Mouse (Mus musculus): ENCODE results near the gene Fbxl15. TPM values are rescaled to one million over a fixed set of nuclear protein-coding genes. Genes with fewer than 3 reads are reported as not detected.

The Fbxl15 gene
- polyA plus RNA-seq, 1 experiment from 2014 or later = 27.1 TPM

DNA sequence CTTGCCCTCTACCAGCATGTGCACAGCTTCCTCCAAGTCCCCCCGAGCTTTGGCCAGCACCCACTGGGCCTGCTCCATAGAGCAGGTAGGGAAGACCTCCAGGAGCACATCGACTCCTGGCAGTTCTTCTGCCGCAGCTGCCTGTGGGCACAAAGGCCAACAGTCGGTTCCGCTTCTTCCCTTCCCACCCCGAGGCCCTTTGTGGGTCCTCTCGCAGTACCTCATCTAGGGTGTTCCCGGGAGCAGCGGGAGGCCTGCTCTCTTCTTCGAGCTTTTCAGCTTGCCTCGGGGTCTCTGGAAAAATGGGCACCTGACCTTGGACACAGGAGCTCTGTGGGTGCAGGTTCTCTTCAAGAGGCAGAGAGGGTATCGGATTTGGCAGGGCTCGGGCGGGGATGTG, 3.3 kb downstream of the Fbxl15 start:
- WGBS = 96% methylated on average over 14 of the region's 14 CpGs
- Histone ChIP-seq H3K4me2 (replicated peaks; ENCODE audit: low read depth, low read length) (no peak overlapping the region), H3K4me1 (replicated peaks; ENCODE audit: control insufficient read depth, insufficient read depth, low read length) (peaks cover 12% of the 10 kb centered on the region), H3K27ac (ENCODE audit: low read depth, low read length) (no peak overlapping the region), H3K36me3 (ENCODE audit: control insufficient read depth, insufficient read depth, low read length) (peaks cover 5% of the 10 kb centered on the region; the same call in 1 of the 2 replicates), H3K4me3 (ENCODE audit: low read depth, low read length) (no peak overlapping the region), H3K9me3 (ENCODE audit: control insufficient read depth, low read length) (no peaks in the 10 kb centered on the region), H3K27me3 (ENCODE audit: control insufficient read depth, insufficient read depth, low read length) (no peaks in the 10 kb centered on the region; the same call in 1 of the 2 replicates), H3K9ac (ENCODE audit: low read depth, low read length) (no peak overlapping the region)
- no peak for ATAC-seq (ENCODE audit: low FRiP score)
- no peak for DNase-seq (ENCODE audit: low spot score)

DNA sequence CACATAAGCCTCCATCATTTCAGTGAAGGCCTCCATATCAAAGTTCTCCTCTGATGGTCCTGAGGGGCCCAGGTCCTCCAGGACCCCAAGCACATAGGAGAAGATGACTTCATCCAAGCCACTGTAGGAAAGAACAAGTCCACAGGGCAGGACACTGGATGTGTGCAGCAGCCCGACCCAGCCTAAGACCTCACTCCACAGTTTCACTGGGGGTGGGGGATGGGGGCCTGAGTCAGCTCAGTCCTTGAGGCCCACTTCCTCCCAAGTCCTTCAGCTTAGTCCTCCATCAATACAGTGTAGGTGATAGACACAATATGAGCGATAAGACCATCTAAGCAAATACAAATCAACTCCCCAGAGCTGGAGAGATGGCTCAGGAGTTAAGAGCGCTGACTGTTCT, 4.0 kb downstream of the Fbxl15 start:
- Histone ChIP-seq H3K9me3 (ENCODE audit: control insufficient read depth, low read length) (no peaks in the 10 kb centered on the region), H3K4me2 (replicated peaks; ENCODE audit: low read depth, low read length) (no peak overlapping the region), H3K4me1 (replicated peaks; ENCODE audit: control insufficient read depth, insufficient read depth, low read length) (peaks cover 12% of the 10 kb centered on the region), H3K9ac (ENCODE audit: low read depth, low read length) (no peak overlapping the region), H3K4me3 (ENCODE audit: low read depth, low read length) (no peak overlapping the region), H3K27ac (ENCODE audit: low read depth, low read length) (no peak overlapping the region), H3K27me3 (ENCODE audit: control insufficient read depth, insufficient read depth, low read length) (no peaks in the 10 kb centered on the region), H3K36me3 (ENCODE audit: control insufficient read depth, insufficient read depth, low read length) (peaks cover 5% of the 10 kb centered on the region; the same call in 1 of the 2 replicates)
- ATAC-seq (ENCODE audit: low FRiP score) (no peak), DNase-seq (ENCODE audit: low spot score) (no peak)
- 85% methylated on average over 3 of the region's 3 CpGs for WGBS

DNA sequence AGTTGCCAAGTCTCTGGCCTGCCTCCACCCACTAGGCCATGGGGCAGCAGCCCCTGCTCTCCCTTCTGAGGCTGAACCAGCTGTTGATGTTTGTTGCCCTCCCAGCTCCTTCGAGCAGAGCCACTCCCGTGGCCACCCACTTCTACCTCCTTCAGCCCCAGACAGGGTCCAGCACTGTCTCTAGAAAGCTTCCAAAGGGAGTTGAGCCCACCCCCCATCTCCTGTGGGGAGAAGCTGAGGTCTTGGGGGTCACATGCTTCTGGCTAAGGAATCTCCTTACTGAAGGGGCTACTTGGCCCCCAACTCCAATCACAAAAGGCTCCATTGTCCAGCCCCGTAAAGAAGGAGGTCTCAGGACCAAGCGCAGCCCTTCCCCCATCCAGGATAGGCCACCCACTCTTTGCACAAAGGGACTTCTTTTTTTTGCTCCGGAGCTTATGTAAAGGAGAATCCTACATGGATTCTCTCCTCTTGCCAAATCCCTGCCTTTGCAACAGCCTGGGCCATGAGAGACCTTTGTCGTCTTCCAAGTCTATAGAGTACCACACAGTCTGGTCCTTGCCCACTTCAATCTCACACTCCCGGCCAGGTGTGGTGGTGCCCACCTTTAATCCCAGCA, 4.8 kb downstream of the Fbxl15 start:
- Histone ChIP-seq H3K4me3 (ENCODE audit: low read depth, low read length) (no peak overlapping the region), H3K27ac (ENCODE audit: low read depth, low read length) (no peak overlapping the region), H3K27me3 (ENCODE audit: control insufficient read depth, insufficient read depth, low read length) (no peaks in the 10 kb centered on the region), H3K9me3 (ENCODE audit: control insufficient read depth, low read length) (no peaks in the 10 kb centered on the region), H3K9ac (ENCODE audit: low read depth, low read length) (no peak overlapping the region), H3K4me1 (replicated peaks; ENCODE audit: control insufficient read depth, insufficient read depth, low read length) (peaks cover 11% of the 10 kb centered on the region), H3K4me2 (replicated peaks; ENCODE audit: low read depth, low read length) (no peak overlapping the region), H3K36me3 (ENCODE audit: control insufficient read depth, insufficient read depth, low read length) (peaks cover 5% of the 10 kb centered on the region; the same call in 1 of the 2 replicates)
- 40% methylated on average over 7 of the region's 7 CpGs for WGBS
- no peak for ATAC-seq (ENCODE audit: low FRiP score)
- DNase-seq (ENCODE audit: low spot score) = no peak

DNA sequence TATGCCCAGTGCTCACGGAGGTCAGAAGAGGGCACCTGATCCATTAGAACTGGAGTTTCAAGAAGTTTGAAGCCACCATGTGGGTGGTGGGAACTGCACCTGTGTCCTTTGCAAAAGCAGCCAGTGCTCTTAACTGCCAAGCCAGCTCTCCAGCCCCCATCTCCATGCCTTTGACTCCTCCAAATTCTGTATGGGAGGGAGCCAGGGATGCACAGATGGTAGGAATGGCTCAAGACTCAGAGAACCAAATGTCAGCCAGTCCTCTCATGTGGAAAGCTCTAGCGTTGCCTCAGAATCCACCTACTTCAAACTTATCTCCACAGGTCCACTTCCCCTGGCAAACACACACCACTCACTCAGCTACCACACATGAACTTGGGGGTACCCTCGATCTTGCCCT, 5.9 kb downstream of the Fbxl15 start:
- Histone ChIP-seq H3K27me3 (ENCODE audit: control insufficient read depth, insufficient read depth, low read length) (no peaks in the 10 kb centered on the region), H3K4me1 (replicated peaks; ENCODE audit: control insufficient read depth, insufficient read depth, low read length) (peaks cover 11% of the 10 kb centered on the region)
- no peak for DNase-seq (ENCODE audit: low spot score)

DNA sequence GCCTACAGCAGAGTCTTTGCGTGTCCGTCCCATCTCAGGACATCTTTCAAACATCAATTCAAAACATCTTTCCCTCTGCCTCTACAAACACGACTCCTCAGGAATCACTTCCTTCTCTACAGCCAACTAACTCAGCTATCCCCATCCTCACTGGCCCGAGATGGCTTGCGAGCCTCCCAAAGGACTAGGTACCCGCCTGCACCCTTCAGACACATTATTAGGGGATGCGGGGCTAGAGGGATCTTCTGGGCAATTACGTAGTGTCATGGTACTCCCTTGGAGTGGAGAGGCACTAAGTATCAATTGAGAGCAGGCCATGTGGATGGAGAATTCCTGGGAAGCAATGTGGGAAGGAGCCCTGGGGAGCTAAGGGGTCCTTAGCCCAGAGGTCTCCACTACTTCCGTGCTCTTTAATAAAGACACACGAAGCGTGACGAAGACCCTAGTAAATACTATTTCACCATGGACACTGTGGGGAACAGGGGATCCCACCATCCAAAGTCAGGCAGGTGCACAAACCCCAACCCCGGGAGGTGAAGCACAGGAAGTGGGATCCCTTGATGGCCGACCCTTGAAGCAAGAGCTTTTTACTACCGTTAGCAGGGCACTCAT, 9.8 kb downstream of the Fbxl15 start:
- no peak for DNase-seq (ENCODE audit: low spot score)
- peak overlapping the region; percentile 67 for H3K4me3 ChIP-seq (ENCODE audit: low read depth, low read length)
- H3K9ac ChIP-seq (ENCODE audit: low read depth, low read length) = peak overlapping the region; percentile 64
- no peaks in the 10 kb centered on the region for H3K9me3 ChIP-seq (ENCODE audit: control insufficient read depth, low read length)
- H3K27ac ChIP-seq (ENCODE audit: low read depth, low read length) = peak overlapping the region; percentile 54
- peaks cover 5% of the 10 kb centered on the region for H3K4me1 ChIP-seq (replicated peaks; ENCODE audit: control insufficient read depth, insufficient read depth, low read length)
- ATAC-seq (ENCODE audit: low FRiP score) = peak; percentile 36; the same call in 1 of the 2 replicates
- peak overlapping the region; percentile 79 for H3K4me2 ChIP-seq (replicated peaks; ENCODE audit: low read depth, low read length)
- H3K36me3 ChIP-seq (ENCODE audit: control insufficient read depth, insufficient read depth, low read length) = no peaks in the 10 kb centered on the region
- WGBS = 33% methylated on average over 15 of the region's 15 CpGs
- no peaks in the 10 kb centered on the region for H3K27me3 ChIP-seq (ENCODE audit: control insufficient read depth, insufficient read depth, low read length)

More for the DNA sequence above, 5.9 kb downstream of the Fbxl15 start:
- Histone ChIP-seq H3K9ac (ENCODE audit: low read depth, low read length) (no peak overlapping the region), H3K4me3 (ENCODE audit: low read depth, low read length) (no peak overlapping the region), H3K9me3 (ENCODE audit: control insufficient read depth, low read length) (no peaks in the 10 kb centered on the region), H3K27ac (ENCODE audit: low read depth, low read length) (no peak overlapping the region), H3K4me2 (replicated peaks; ENCODE audit: low read depth, low read length) (no peak overlapping the region), H3K36me3 (ENCODE audit: control insufficient read depth, insufficient read depth, low read length) (peaks cover 5% of the 10 kb centered on the region; the same call in 1 of the 2 replicates)
- ATAC-seq (ENCODE audit: low FRiP score) = no peak
- 81% methylated on average over 3 of the region's 3 CpGs for WGBS

DNA sequence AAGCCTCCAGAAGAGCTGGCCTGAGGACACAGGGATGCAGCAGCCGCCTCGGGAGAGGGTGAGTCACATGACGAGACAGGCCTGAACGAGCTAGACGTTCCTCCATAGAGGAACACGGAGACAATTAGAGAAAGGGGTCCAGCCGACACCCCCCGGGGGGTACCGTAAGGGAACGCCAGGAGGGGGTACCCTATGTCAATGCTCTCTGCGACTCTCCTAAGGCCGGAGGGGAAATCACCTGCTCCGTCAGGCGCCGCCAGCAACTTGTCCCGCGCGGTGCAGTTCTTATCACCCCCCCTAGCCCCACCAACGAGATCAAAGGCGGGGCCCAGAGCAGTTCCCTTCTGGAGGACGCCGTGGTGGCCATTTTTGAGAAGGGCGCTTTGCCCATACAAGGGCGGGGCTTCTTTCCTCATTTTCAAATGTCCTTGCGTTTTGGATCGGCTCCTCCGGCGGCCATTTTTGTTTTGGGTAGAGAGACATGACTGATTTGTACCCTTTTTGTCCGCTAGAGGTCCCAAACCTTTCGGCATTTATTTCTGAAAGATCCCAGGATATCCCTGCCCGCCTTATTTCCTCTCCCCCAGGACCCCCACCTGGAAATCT, 10.4 kb downstream of the Fbxl15 start, which contains the start of gene Cuedc2:
Cuedc2 (minus strand) TSS at position 372 of the 606 bp plus-strand sequence.
- no peaks in the 10 kb centered on the region for H3K36me3 ChIP-seq (ENCODE audit: control insufficient read depth, insufficient read depth, low read length)

DNA sequence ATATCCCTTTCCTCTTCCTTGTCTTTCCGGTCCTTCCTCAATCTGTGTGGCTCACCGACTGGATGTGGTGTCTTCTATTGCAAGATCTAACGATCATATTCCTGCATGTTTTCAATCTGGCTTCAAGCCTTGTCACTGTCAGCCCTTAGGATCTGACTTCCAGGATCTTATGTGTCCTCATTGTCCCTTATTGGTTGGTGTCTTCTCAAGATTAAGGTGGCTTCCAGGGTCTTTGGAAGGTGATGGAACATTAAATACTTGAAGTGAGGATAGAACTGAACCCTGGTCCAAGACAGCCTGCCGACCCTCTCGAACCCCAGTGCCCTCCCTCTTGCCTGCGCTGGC, 10.9 kb downstream of the Fbxl15 start:
- ATAC-seq (ENCODE audit: low FRiP score) = no peak
- no peaks in the 10 kb centered on the region for H3K36me3 ChIP-seq (ENCODE audit: control insufficient read depth, insufficient read depth, low read length)
- H3K9me3 ChIP-seq (ENCODE audit: control insufficient read depth, low read length) = no peaks in the 10 kb centered on the region
- DNase-seq (ENCODE audit: low spot score) = no peak
- no peaks in the 10 kb centered on the region for H3K27me3 ChIP-seq (ENCODE audit: control insufficient read depth, insufficient read depth, low read length)
- H3K4me1 ChIP-seq (replicated peaks; ENCODE audit: control insufficient read depth, insufficient read depth, low read length) = peaks cover 5% of the 10 kb centered on the region
- peak overlapping the region; percentile 21; the same call in 1 of the 2 replicates for H3K4me2 ChIP-seq (replicated peaks; ENCODE audit: low read depth, low read length)
- no peak overlapping the region for H3K4me3 ChIP-seq (ENCODE audit: low read depth, low read length)
- 58% methylated on average over 6 of the region's 6 CpGs for WGBS
- H3K27ac ChIP-seq (ENCODE audit: low read depth, low read length) = no peak overlapping the region
- peak overlapping the region; percentile 31 for H3K9ac ChIP-seq (ENCODE audit: low read depth, low read length)

More for the DNA sequence above, 10.4 kb downstream of the Fbxl15 start, which contains the start of gene Cuedc2:
- Histone ChIP-seq H3K27ac (ENCODE audit: low read depth, low read length) (peak within 1 kb of the TSS; percentile 54), H3K4me2 (replicated peaks; ENCODE audit: low read depth, low read length) (peak within 1 kb of the TSS; percentile 79), H3K9ac (ENCODE audit: low read depth, low read length) (peak within 1 kb of the TSS; percentile 64), H3K4me1 (replicated peaks; ENCODE audit: control insufficient read depth, insufficient read depth, low read length) (peaks cover 5% of the 10 kb centered on the region), H3K4me3 (ENCODE audit: low read depth, low read length) (peak within 1 kb of the TSS; percentile 67), H3K9me3 (ENCODE audit: control insufficient read depth, low read length) (no peaks in the 10 kb centered on the region), H3K27me3 (ENCODE audit: control insufficient read depth, insufficient read depth, low read length) (no peaks in the 10 kb centered on the region)
- DNase-seq (ENCODE audit: low spot score) (peak; percentile 99), ATAC-seq (ENCODE audit: low FRiP score) (peak; percentile 91)
- WGBS = under 1% methylated on average over 31 of the region's 31 CpGs

DNA sequence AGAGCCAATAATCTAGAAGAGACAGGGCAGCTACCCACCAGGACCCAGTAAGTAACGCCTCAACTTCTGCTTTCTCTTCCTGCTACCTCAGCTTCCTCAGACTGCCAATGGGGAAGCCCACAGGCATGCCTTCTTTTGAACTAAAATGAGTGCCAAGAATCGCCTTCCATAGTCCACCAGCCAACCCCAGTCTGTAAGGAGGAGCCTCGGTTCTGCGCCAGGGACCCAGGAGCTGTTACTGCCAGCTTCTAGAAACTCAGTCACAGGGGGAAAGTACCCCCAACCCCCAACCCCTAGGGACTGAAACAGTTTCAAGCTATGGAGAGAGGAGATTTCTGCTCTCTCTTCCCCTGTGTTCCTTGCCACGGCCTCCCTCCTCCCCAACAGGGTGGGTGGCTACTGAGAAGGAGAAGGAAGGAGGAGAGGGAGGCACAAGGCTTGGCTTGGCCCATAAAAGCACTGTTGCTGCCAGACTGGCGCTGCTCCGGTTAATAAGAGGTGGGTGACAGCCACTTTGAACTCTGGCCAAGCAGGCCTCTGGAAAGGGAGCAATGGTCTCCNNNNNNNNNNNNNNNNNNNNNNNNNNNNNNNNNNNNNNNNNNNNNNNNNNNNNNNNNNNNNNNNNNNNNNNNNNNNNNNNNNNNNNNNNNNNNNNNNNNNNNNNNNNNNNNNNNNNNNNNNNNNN, 11.4 kb downstream of the Fbxl15 start:
- H3K27ac ChIP-seq (ENCODE audit: low read depth, low read length) = no peak overlapping the region; the same call in 1 of the 2 replicates
- H3K9ac ChIP-seq (ENCODE audit: low read depth, low read length) = peak overlapping the region; percentile 31; the same call in 1 of the 2 replicates
- H3K4me2 ChIP-seq (replicated peaks; ENCODE audit: low read depth, low read length) = no peak overlapping the region
- H3K4me3 ChIP-seq (ENCODE audit: low read depth, low read length) = no peak overlapping the region
- 81% methylated on average over 7 of the region's 7 CpGs for WGBS
- H3K9me3 ChIP-seq (ENCODE audit: control insufficient read depth, low read length) = no peaks in the 10 kb centered on the region
- H3K4me1 ChIP-seq (replicated peaks; ENCODE audit: control insufficient read depth, insufficient read depth, low read length) = peaks cover 5% of the 10 kb centered on the region
- no peaks in the 10 kb centered on the region for H3K36me3 ChIP-seq (ENCODE audit: control insufficient read depth, insufficient read depth, low read length)
- no peaks in the 10 kb centered on the region for H3K27me3 ChIP-seq (ENCODE audit: control insufficient read depth, insufficient read depth, low read length)
- DNase-seq (ENCODE audit: low spot score) (no peak), ATAC-seq (ENCODE audit: low FRiP score) (peak; percentile 31)
